Mouse (Mus musculus): ENCODE data around the gene Nfib. TPM values are rescaled to one million over a fixed set of nuclear protein-coding genes. Genes with fewer than 3 reads are reported as not detected.

Nfib gene
- polyA plus RNA-seq, 1 experiment from 2014 or later, result 72.0 TPM

DNA sequence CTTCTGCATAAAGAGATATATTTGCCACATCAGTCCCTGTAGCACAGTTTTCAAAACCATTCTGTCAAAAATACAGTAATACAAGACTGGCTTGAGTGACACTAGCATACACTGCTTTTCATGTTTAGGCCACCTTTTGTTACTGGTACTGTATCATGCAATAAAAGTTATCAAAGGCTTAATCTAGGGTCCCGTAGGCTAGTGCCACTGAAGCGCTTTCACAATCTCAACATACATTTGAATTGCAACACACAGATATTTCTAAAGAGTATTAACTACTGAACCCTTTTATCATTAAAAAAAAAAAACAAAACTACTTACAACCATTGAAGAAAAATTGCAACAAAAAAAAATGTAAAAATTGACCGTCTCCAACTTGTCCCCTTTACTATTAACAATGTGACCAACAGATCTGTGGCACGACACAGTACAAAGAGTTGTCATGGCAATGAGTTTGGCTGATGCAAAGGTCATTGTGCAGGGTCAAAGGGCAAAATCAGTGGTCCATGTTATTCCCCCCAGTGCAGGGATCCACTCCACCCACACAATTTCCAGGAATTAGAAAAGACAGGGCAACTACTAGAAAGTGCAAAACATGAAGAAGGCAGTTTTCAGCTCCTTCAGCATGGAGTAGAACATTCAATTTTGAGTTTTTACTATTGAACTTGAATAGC lies 414.2 kb downstream of the Nfib start:
- Histone ChIP-seq H3K36me3 (ENCODE audit: control insufficient read depth, insufficient read depth, low read length) (no peaks in the 10 kb centered on the region), H3K4me3 (replicated peaks; ENCODE audit: low read depth, low read length) (no peak overlapping the region), H3K27me3 (ENCODE audit: control insufficient read depth, insufficient read depth, low read length) (no peaks in the 10 kb centered on the region), H3K4me1 (ENCODE audit: control insufficient read depth, insufficient read depth, low read length) (peaks cover 4% of the 10 kb centered on the region; the same call in 1 of the 2 replicates), H3K4me2 (ENCODE audit: low read length) (no peak overlapping the region), H3K9me3 (ENCODE audit: control insufficient read depth, low read length) (no peaks in the 10 kb centered on the region), H3K9ac (replicated peaks; ENCODE audit: low read length) (no peak overlapping the region), H3K27ac (replicated peaks; ENCODE audit: low read depth, low read length) (no peak overlapping the region)
- ATAC-seq (ENCODE audit: low FRiP score, low TSS enrichment), result no peak
- 31% methylated on average over 4 of the region's 4 CpGs for WGBS
- DNase-seq, result no peak

DNA sequence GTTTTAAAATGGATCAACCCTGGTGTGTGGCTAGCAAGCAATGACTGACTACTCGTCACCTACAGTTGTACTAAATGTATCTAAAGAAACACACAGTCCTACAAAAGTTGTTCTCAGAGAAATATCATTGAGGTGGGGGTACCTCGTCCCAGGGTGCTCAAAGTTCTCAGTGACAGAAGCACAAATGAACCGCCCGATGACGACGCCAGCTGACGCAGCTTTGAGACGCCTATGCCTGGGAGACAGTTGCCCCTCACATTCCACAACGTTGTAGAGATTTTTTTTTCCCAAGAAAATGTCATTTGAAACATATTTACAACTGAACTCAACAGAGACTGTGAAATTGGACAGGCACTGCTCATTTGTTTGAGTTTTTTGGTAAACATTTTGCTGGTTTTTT lies 414.9 kb downstream of the Nfib start:
- H3K27ac ChIP-seq (replicated peaks; ENCODE audit: low read depth, low read length), result no peak overlapping the region
- no peak overlapping the region for H3K4me3 ChIP-seq (replicated peaks; ENCODE audit: low read depth, low read length)
- H3K4me2 ChIP-seq (ENCODE audit: low read length), result no peak overlapping the region
- H3K9me3 ChIP-seq (ENCODE audit: control insufficient read depth, low read length), result no peaks in the 10 kb centered on the region
- no peaks in the 10 kb centered on the region for H3K27me3 ChIP-seq (ENCODE audit: control insufficient read depth, insufficient read depth, low read length)
- no peak overlapping the region for H3K9ac ChIP-seq (replicated peaks; ENCODE audit: low read length)
- DNase-seq (no peak), ATAC-seq (ENCODE audit: low FRiP score, low TSS enrichment) (no peak)
- H3K36me3 ChIP-seq (ENCODE audit: control insufficient read depth, insufficient read depth, low read length), result no peaks in the 10 kb centered on the region
- peaks cover 4% of the 10 kb centered on the region; the same call in 1 of the 2 replicates for H3K4me1 ChIP-seq (ENCODE audit: control insufficient read depth, insufficient read depth, low read length)
- WGBS, result 46% methylated on average over 9 of the region's 9 CpGs

DNA sequence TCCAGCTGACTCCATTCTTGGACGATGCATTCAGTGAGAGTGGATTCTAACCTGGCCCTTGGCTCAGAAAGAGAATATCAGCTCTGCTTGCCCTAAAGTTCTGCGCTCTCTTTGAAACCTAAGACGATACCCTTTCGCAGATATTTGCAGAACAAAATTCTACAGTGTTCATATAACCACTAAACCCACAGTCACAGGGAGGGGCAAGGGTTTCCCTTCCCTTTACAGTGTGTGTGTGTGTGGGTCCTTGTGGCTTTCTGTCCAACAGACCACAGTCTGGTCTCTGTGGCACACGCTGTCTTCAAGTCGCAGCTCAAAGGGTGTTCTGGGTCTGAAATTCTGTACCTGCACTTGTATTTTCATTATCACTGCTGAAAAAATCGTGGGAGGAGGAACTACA lies 416.0 kb downstream of the Nfib start:
- Histone ChIP-seq H3K27ac (replicated peaks; ENCODE audit: low read depth, low read length) (no peak overlapping the region), H3K36me3 (ENCODE audit: control insufficient read depth, insufficient read depth, low read length) (no peaks in the 10 kb centered on the region), H3K4me3 (replicated peaks; ENCODE audit: low read depth, low read length) (no peak overlapping the region), H3K9me3 (ENCODE audit: control insufficient read depth, low read length) (no peaks in the 10 kb centered on the region), H3K27me3 (ENCODE audit: control insufficient read depth, insufficient read depth, low read length) (no peaks in the 10 kb centered on the region), H3K4me1 (ENCODE audit: control insufficient read depth, insufficient read depth, low read length) (peaks cover 4% of the 10 kb centered on the region; the same call in 1 of the 2 replicates), H3K9ac (replicated peaks; ENCODE audit: low read length) (no peak overlapping the region), H3K4me2 (ENCODE audit: low read length) (no peak overlapping the region)
- ATAC-seq (ENCODE audit: low FRiP score, low TSS enrichment) (no peak), DNase-seq (no peak)
- WGBS, result 76% methylated on average over 7 of the region's 7 CpGs

DNA sequence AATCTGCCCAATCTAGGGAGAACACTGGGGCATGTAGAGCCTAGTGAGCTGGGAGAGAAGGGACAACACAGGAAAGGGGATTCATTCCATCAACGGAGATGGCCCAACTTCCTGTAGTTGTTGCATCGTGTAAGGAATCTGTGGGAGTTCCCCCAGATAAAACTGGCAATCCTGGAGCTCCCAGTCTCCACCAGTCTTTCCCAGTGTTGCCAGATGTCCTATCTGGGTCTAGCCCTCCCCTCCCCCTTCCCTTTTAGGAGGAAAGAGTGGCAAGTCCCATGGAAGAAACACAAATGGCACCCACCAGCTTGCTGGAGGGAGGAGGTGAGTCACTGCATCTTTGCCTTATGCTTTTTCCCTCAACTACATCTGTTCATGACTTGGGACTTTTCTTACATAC lies 417.4 kb downstream of the Nfib start:
- Histone ChIP-seq H3K4me1 (ENCODE audit: control insufficient read depth, insufficient read depth, low read length) (peaks cover 4% of the 10 kb centered on the region; the same call in 1 of the 2 replicates), H3K9me3 (ENCODE audit: control insufficient read depth, low read length) (no peaks in the 10 kb centered on the region), H3K4me3 (replicated peaks; ENCODE audit: low read depth, low read length) (no peak overlapping the region), H3K27ac (replicated peaks; ENCODE audit: low read depth, low read length) (no peak overlapping the region), H3K36me3 (ENCODE audit: control insufficient read depth, insufficient read depth, low read length) (no peaks in the 10 kb centered on the region), H3K9ac (replicated peaks; ENCODE audit: low read length) (no peak overlapping the region), H3K4me2 (ENCODE audit: low read length) (no peak overlapping the region), H3K27me3 (ENCODE audit: control insufficient read depth, insufficient read depth, low read length) (no peaks in the 10 kb centered on the region)
- DNase-seq (no peak), ATAC-seq (ENCODE audit: low FRiP score, low TSS enrichment) (no peak)
- 92% methylated on average over 2 of the region's 2 CpGs for WGBS

DNA sequence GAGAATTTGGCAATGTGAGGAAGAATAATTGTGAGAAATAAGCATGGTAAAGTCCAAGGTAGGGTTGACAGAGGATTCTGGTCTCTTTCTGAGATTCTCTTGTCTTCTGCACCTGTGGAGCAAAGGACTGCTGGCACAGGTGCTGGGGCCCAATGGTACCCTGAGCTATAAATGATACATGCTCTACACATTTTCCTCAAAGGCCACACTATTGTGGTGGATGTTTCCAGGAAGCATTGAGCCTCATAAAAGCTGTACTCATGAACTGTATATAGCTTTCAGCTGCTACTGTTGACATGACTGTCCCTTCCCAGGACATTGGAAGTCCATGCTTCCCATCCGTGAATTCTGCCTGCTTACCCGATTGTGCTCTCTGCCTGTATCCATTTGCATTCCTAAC lies 418.1 kb downstream of the Nfib start:
- DNase-seq (no peak), ATAC-seq (ENCODE audit: low FRiP score, low TSS enrichment) (no peak)
- no peak overlapping the region for H3K9ac ChIP-seq (replicated peaks; ENCODE audit: low read length)
- 96% methylated on average over 2 of the region's 2 CpGs for WGBS
- H3K27ac ChIP-seq (replicated peaks; ENCODE audit: low read depth, low read length), result no peak overlapping the region
- H3K4me2 ChIP-seq (ENCODE audit: low read length), result no peak overlapping the region
- no peak overlapping the region for H3K4me3 ChIP-seq (replicated peaks; ENCODE audit: low read depth, low read length)
- no peaks in the 10 kb centered on the region for H3K9me3 ChIP-seq (ENCODE audit: control insufficient read depth, low read length)
- no peaks in the 10 kb centered on the region for H3K36me3 ChIP-seq (ENCODE audit: control insufficient read depth, insufficient read depth, low read length)
- H3K27me3 ChIP-seq (ENCODE audit: control insufficient read depth, insufficient read depth, low read length), result no peaks in the 10 kb centered on the region
- H3K4me1 ChIP-seq (ENCODE audit: control insufficient read depth, insufficient read depth, low read length), result peaks cover 4% of the 10 kb centered on the region; the same call in 1 of the 2 replicates

DNA sequence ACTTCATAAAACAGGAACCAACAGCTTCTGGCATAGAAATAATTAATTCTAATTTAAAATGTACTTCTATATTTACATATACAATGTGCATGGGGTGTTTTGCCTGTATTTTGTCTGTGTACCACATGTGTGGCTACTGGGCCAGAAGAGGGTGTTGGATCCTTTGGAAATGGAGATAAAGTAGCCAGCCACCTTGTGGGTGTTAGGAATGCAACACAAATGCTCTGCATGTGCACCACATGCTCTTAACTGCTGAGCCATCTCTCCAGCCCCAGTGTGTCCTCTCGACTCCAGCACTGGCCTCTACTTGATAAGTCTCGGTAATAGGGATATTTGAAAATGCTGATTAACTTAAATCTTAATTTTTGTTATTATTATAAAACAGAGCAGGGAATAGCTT lies 418.6 kb downstream of the Nfib start:
- no peak overlapping the region for H3K9ac ChIP-seq (replicated peaks; ENCODE audit: low read length)
- H3K27me3 ChIP-seq (ENCODE audit: control insufficient read depth, insufficient read depth, low read length), result no peaks in the 10 kb centered on the region
- ATAC-seq (ENCODE audit: low FRiP score, low TSS enrichment) (no peak), DNase-seq (no peak)
- H3K4me2 ChIP-seq (ENCODE audit: low read length), result no peak overlapping the region
- H3K36me3 ChIP-seq (ENCODE audit: control insufficient read depth, insufficient read depth, low read length), result no peaks in the 10 kb centered on the region
- no peak overlapping the region for H3K27ac ChIP-seq (replicated peaks; ENCODE audit: low read depth, low read length)
- H3K4me1 ChIP-seq (ENCODE audit: control insufficient read depth, insufficient read depth, low read length), result peaks cover 2% of the 10 kb centered on the region; the same call in 1 of the 2 replicates
- no peak overlapping the region for H3K4me3 ChIP-seq (replicated peaks; ENCODE audit: low read depth, low read length)
- H3K9me3 ChIP-seq (ENCODE audit: control insufficient read depth, low read length), result no peaks in the 10 kb centered on the region
- 92% methylated on average over 2 of the region's 2 CpGs for WGBS

DNA sequence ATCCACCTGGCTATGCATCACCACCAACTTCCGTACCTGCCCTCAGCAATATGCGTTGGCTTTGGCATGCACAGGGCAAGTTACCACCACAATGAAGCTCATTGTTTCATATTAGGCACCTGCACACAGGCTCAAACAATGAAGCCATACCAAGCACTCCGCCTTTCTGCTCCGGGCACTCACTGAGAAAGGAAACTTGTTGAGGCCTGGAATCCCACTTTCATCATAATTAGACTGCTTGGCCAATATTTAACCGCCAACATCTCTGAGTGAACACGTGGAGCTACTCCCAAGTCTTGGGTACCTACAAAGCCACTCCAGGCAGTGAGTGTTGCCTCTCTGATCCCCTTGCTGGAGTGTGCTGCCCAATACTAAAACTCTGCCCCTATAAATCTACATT lies 422.0 kb downstream of the Nfib start:
- DNase-seq (no peak), ATAC-seq (ENCODE audit: low FRiP score, low TSS enrichment) (no peak)
- H3K4me2 ChIP-seq (ENCODE audit: low read length), result no peak overlapping the region
- no peaks in the 10 kb centered on the region for H3K4me1 ChIP-seq (ENCODE audit: control insufficient read depth, insufficient read depth, low read length)
- H3K9me3 ChIP-seq (ENCODE audit: control insufficient read depth, low read length), result no peaks in the 10 kb centered on the region
- no peak overlapping the region for H3K4me3 ChIP-seq (replicated peaks; ENCODE audit: low read depth, low read length)
- no peaks in the 10 kb centered on the region for H3K36me3 ChIP-seq (ENCODE audit: control insufficient read depth, insufficient read depth, low read length)
- H3K27ac ChIP-seq (replicated peaks; ENCODE audit: low read depth, low read length), result no peak overlapping the region
- no peaks in the 10 kb centered on the region for H3K27me3 ChIP-seq (ENCODE audit: control insufficient read depth, insufficient read depth, low read length)
- 94% methylated on average over 6 of the region's 6 CpGs for WGBS
- no peak overlapping the region for H3K9ac ChIP-seq (replicated peaks; ENCODE audit: low read length)

DNA sequence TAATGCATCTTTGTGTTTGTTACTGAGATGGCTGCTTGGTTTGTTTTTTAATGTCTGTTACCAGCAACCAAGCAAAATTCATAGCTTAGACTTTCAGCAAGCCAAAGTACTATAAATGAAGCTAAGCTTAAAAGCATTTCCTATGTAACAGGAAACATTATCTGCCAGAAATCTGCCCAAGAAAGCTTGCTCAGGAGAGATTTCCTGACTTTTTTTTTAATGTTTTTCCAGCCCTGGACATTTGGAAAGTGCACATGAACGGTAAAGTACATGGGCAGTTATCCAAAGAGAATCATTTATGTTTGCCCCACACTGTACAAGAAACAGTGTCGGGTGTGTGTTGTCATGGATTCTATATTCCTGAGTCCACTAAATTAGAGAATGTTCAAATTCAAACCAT lies 429.6 kb downstream of the Nfib start:
- ATAC-seq (ENCODE audit: low FRiP score, low TSS enrichment) (no peak), DNase-seq (no peak)
- Histone ChIP-seq H3K27me3 (ENCODE audit: control insufficient read depth, insufficient read depth, low read length) (no peaks in the 10 kb centered on the region), H3K36me3 (ENCODE audit: control insufficient read depth, insufficient read depth, low read length) (no peaks in the 10 kb centered on the region), H3K4me1 (ENCODE audit: control insufficient read depth, insufficient read depth, low read length) (peaks cover 3% of the 10 kb centered on the region; the same call in 1 of the 2 replicates), H3K9ac (replicated peaks; ENCODE audit: low read length) (no peak overlapping the region), H3K4me3 (replicated peaks; ENCODE audit: low read depth, low read length) (no peak overlapping the region), H3K9me3 (ENCODE audit: control insufficient read depth, low read length) (no peaks in the 10 kb centered on the region), H3K27ac (replicated peaks; ENCODE audit: low read depth, low read length) (no peak overlapping the region), H3K4me2 (ENCODE audit: low read length) (no peak overlapping the region)
- WGBS, result 94% methylated on average over 2 of the region's 2 CpGs

DNA sequence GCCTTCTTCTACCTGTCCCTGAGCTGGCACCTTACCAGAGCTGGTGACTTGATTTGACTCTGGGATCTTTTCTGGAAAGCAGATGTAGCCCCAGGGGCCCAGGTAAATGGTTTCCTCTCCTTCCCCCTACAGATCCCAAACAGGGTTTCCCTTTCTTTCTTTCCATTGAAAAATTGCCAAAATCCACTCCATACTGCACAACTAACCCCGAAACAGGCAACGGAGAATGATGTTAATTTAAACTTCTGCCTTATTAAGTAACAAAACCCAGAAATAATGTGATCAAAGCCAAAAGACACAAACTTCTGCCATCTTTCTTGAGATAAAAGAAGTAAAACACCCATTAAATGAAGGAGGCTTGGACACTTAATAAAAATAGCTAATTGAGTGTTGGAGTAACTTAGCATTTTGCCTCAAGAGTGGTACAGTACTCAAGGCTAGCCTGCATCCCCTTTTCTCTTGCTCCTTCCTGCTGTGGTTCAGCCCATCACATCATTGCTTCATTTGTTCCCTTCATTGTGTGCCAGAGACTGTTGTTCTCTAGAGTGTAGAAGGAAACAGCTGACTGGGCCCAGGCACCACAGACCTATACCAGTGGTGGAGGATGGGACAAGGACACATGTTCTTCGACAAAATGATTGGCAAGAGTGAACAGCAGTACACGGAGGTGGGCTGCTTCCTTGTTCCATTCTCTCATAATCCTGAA lies 432.3 kb downstream of the Nfib start:
- H3K9me3 ChIP-seq (ENCODE audit: control insufficient read depth, low read length), result no peaks in the 10 kb centered on the region
- 96% methylated on average over 4 of the region's 4 CpGs for WGBS
- H3K27me3 ChIP-seq (ENCODE audit: control insufficient read depth, insufficient read depth, low read length), result no peaks in the 10 kb centered on the region
- DNase-seq, result no peak
- H3K4me2 ChIP-seq (ENCODE audit: low read length), result no peak overlapping the region
- no peak overlapping the region for H3K27ac ChIP-seq (replicated peaks; ENCODE audit: low read depth, low read length)
- no peak for ATAC-seq (ENCODE audit: low FRiP score, low TSS enrichment)
- no peaks in the 10 kb centered on the region for H3K36me3 ChIP-seq (ENCODE audit: control insufficient read depth, insufficient read depth, low read length)
- H3K9ac ChIP-seq (replicated peaks; ENCODE audit: low read length), result no peak overlapping the region
- H3K4me3 ChIP-seq (replicated peaks; ENCODE audit: low read depth, low read length), result no peak overlapping the region
- H3K4me1 ChIP-seq (ENCODE audit: control insufficient read depth, insufficient read depth, low read length), result peaks cover 3% of the 10 kb centered on the region; the same call in 1 of the 2 replicates
